Mouse (Mus musculus) forebrain, postnatal 0 days (tissue): ENCODE data around the gene Cav1. TPM values are rescaled to one million over a fixed set of nuclear protein-coding genes. Genes with fewer than 3 reads are reported as not detected.
A peak's percentile ranks its signal among the peaks of the same experiment; 100 is the strongest.

ENCODE experiments used
- ATAC-seq: fragments of 200-750 bp; cut with Nextera tagmentation; 2 replicates; pipeline ENCODE4 v1.8.0; 2017; ENCODE audit warnings: mild to moderate bottlenecking, moderate library complexity
- DNase-seq: peaks from one replicate; pipeline ENCODE4 v3.0.0-alpha.2; 2015
- H3K27ac ChIP-seq: fragments of 300-500 bp; sonication (generic); 2 replicates; pipeline ENCODE4 v1.5.1; 2014; ENCODE audit warnings: low read depth, mild to moderate bottlenecking, antibody characterized with exemption, low read length, moderate library complexity, mixed read lengths
- H3K27me3 ChIP-seq: fragments of 300-500 bp; sonication (generic); 2 replicates; pipeline ENCODE4 v1.6.1; 2014; ENCODE audit warnings: mild to moderate bottlenecking, low read length, mixed read lengths; ENCODE audit not compliant: insufficient read depth
- H3K36me3 ChIP-seq: fragments of 300-500 bp; sonication (generic); 2 replicates; pipeline ENCODE4 v1.6.1; 2014; ENCODE audit warnings: mild to moderate bottlenecking, moderate library complexity; ENCODE audit not compliant: insufficient read depth
- H3K4me1 ChIP-seq: fragments of 300-500 bp; sonication (generic); 2 replicates; pipeline ENCODE4 v1.6.1; 2014; ENCODE audit warnings: antibody characterized with exemption; ENCODE audit not compliant: insufficient read depth
- H3K4me2 ChIP-seq: fragments of 300-500 bp; sonication (generic); 2 replicates; pipeline ENCODE4 v1.6.1; 2014; ENCODE audit warnings: low read depth, mild to moderate bottlenecking, moderate library complexity
- H3K4me3 ChIP-seq: fragments of 300-500 bp; sonication (generic); 2 replicates; pipeline ENCODE4 v1.5.1; 2014; ENCODE audit warnings: low read depth, low read length, mixed read lengths
- H3K9ac ChIP-seq: fragments of 300-500 bp; sonication (generic); 2 replicates; pipeline ENCODE4 v1.6.1; 2014; ENCODE audit warnings: mild to moderate bottlenecking
- H3K9me3 ChIP-seq: fragments of 300-500 bp; sonication (generic); 2 replicates; pipeline ENCODE4 v1.6.1; 2016; ENCODE audit warnings: low read length
- CTCF ChIP-seq: sonication (generic); IDR thresholded peaks from 2 replicates; pipeline ENCODE4 v1.5.1; 2016; ENCODE audit warnings: antibody characterized with exemption, control low read depth, low read depth
- whole genome bisulfite sequencing: fragments of 180-500 bp; shearing (Covaris S2); extraction: QIAGEN DNeasy Blood & Tissue Kit; methylation state at CpG from one replicate; pipeline ENCODE4 v1.1.7; 2014; 5-methylcytosine and 5-hydroxymethylcytosine counted together
- polyA plus RNA-seq: library from polyadenylated mRNA; unstranded; fragments of >200 nt; fragmentation: Nextera tagmentation; extraction: Ambion mirVana; gene quantifications from 2 replicates; pipeline ENCODE4 v1.2.1, GENCODE M21; 2015
- total RNA-seq: library from RNA; depleted of rRNA; stranded (reverse); fragments of >200 nt; gene quantifications from 2 replicates; pipeline ENCODE4 v1.2.3, GENCODE M21; 2014

Gene Cav1
- total and polyA plus RNA-seq, 2 experiments from 2014 or later: 32.8 to 42.4 TPM

- H3K4me2 ChIP-seq: peak overlapping the region; percentile 77
- H3K9me3 ChIP-seq: no peaks in the 10 kb centered on the region
- 4% methylated on average over 31 of the region's 31 CpGs for WGBS
- peak; percentile 70 for TF ChIP-seq CTCF
- peak overlapping the region; percentile 48 for H3K4me3 ChIP-seq
- ATAC-seq: peak; percentile 76
- H3K9ac ChIP-seq: 0 out of 2 replicates have a peak overlapping the region, but pooled peaks have one; percentile 18
- DNase-seq: peak; percentile 33
- peaks cover 7% of the 10 kb centered on the region; the same call in 1 of the 2 replicates for H3K4me1 ChIP-seq
- H3K27me3 ChIP-seq: peaks cover 10% of the 10 kb centered on the region; the same call in 1 of the 2 replicates
- no peaks in the 10 kb centered on the region for H3K36me3 ChIP-seq
- 0 out of 2 replicates have a peak overlapping the region, but pooled peaks have one; percentile 21 for H3K27ac ChIP-seq
Measured at GRCm38 (mm10) chr6:17307461-17308115, 1.5 kb downstream of the Cav1 start.

- Histone ChIP-seq H3K4me3 (no peak overlapping the region), H3K4me2 (no peak overlapping the region; the same call in 1 of the 2 replicates), H3K36me3 (no peaks in the 10 kb centered on the region), H3K9ac (no peak overlapping the region), H3K27me3 (peaks cover 10% of the 10 kb centered on the region; the same call in 1 of the 2 replicates), H3K27ac (no peak overlapping the region), H3K4me1 (peaks cover 7% of the 10 kb centered on the region; the same call in 1 of the 2 replicates), H3K9me3 (no peaks in the 10 kb centered on the region)
- TF ChIP-seq CTCF: no peak
- DNase-seq (no peak), ATAC-seq (no peak)
- WGBS: 52% methylated on average over 2 of the region's 2 CpGs
Measured at GRCm38 (mm10) chr6:17308661-17309060, 2.5 kb downstream of the Cav1 start.

DNA sequence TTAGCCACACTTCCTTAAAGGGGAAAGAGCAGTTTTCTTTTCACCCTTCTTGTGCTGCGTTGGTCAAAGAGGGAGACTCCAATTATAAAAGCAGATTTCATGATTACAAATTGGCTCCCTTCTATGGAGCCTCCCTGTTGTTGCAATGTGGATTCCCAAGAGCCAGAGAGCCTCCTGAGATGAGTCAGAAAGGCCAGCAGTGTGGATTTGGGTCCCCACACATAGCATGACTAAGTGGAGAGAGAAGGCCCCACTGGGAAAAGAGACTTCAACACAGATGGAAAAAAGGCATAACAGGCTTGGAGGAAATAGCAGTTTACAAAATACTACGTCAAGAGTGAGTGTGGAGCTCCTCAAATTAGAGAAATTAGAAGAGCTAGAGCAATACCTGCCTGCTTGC lies 3.1 kb downstream of the Cav1 start:
- Histone ChIP-seq H3K4me2 (no peak overlapping the region; the same call in 1 of the 2 replicates), H3K9ac (no peak overlapping the region), H3K9me3 (no peaks in the 10 kb centered on the region), H3K27ac (no peak overlapping the region), H3K4me3 (no peak overlapping the region), H3K4me1 (peaks cover 7% of the 10 kb centered on the region; the same call in 1 of the 2 replicates), H3K27me3 (peaks cover 10% of the 10 kb centered on the region; the same call in 1 of the 2 replicates), H3K36me3 (no peaks in the 10 kb centered on the region)
- ATAC-seq (no peak), DNase-seq (no peak)
- WGBS: 67% methylated on average over 2 of the region's 2 CpGs
- no peak for TF ChIP-seq CTCF

- Histone ChIP-seq H3K27me3 (no peaks in the 10 kb centered on the region), H3K4me3 (no peak overlapping the region), H3K9me3 (no peaks in the 10 kb centered on the region), H3K4me2 (no peak overlapping the region), H3K36me3 (no peaks in the 10 kb centered on the region), H3K9ac (no peak overlapping the region), H3K27ac (no peak overlapping the region), H3K4me1 (no peaks in the 10 kb centered on the region)
- 78% methylated on average over 2 of the region's 2 CpGs for WGBS
- ATAC-seq (no peak), DNase-seq (no peak)
- no peak for TF ChIP-seq CTCF
Measured at GRCm38 (mm10) chr6:17314241-17314640, 8.1 kb downstream of the Cav1 start.

DNA sequence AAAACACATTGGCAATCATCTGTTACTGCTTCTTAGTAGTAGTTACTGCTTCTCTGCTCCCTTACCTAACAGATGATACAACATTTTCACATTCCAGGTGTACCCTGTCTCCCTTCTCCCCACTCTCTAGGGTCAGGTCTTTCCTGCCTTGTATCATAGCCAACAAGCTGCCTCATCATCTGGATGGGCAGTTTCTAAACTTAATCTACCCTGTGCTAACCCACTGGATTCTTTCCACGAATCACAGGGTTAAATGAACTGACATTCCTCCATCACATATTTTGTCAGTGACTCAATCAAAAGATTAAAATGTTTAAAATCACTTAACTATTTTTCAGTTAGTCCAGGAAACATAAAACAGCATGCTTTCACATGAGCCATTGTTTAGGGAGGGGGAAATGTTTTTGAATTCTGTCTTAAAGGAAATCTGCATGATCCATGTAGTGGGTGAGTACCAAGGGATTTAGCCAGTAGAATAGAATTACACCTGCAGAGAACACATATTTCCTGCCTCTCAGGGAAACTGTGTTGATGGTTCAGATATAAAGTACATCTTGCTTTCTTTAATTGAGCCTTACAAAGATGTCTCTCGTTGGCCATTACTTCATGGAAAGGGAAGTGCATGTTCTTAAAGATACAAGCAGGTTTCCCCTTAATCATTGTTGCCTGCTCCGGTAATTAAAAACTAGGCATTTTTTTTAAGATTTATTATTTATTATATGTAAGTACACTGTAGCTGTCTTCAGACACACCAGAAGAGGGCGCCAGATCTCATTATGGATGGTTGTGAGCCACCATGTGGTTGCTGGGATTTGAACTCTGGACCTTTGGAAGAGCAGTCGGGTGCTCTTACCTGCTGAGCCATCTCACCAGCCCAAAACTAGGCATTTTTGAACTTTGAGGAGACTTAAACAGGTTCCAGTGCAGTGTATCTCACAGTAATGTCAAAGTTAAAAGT lies 8.8 kb downstream of the Cav1 start:
- DNase-seq (no peak), ATAC-seq (no peak)
- H3K36me3 ChIP-seq: no peaks in the 10 kb centered on the region
- no peaks in the 10 kb centered on the region for H3K9me3 ChIP-seq
- H3K4me1 ChIP-seq: no peaks in the 10 kb centered on the region
- H3K9ac ChIP-seq: no peak overlapping the region
- WGBS: 84% methylated on average over 5 of the region's 5 CpGs
- no peak overlapping the region for H3K4me2 ChIP-seq
- no peaks in the 10 kb centered on the region for H3K27me3 ChIP-seq
- no peak overlapping the region for H3K4me3 ChIP-seq
- H3K27ac ChIP-seq: no peak overlapping the region
- no peak for TF ChIP-seq CTCF

DNA sequence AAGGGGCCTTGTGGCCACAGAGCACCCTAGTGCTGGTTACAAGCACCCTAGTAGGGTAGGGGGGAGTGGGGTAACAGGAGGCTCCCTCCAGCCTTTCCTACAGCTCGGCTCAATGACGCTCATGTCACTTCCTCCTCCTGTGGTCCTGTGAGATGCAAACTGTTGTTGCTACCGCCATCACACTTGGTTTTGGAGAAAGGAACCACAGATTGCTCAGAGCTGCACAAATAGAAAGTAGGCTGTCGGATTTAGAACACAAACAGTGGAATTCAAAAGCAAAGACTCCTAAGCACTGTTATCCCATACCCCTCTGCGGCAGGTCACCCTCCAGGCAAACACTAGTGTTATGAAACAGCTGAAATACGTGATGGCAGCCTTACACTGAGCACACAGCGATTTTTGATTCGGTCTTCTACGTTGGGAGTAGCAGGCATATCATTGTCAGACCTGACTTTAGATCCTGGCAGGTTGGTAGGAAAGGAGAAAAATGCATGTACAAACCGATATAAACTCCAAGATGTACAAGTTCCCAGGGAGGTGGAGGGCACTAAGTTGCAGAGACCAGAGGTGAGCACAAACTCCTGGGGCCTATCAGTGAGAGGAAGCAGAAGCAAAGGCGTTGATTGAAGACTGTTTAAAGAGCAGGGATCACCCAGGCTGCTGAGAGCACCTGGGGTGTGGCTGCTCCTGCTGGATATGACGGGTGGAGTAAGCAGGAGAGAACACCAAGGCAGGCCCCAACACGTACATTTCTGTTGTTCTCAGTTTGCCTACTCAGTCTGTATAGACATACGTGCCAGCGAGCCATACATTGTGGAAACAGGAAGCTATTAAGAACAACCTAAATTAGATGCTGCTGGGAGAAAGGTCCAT lies 10.4 kb downstream of the Cav1 start:
- 64% methylated on average over 15 of the region's 15 CpGs for WGBS
- no peak for ATAC-seq

More for the DNA sequence above, 10.4 kb downstream of the Cav1 start:
- Histone ChIP-seq H3K27me3 (no peaks in the 10 kb centered on the region), H3K9ac (no peak overlapping the region), H3K4me1 (no peaks in the 10 kb centered on the region), H3K4me3 (no peak overlapping the region), H3K4me2 (no peak overlapping the region), H3K9me3 (no peaks in the 10 kb centered on the region), H3K36me3 (no peaks in the 10 kb centered on the region), H3K27ac (no peak overlapping the region)
- TF ChIP-seq CTCF: no peak
- no peak for DNase-seq
